Mouse (Mus musculus) CH12.LX (cell line): ENCODE results near the gene Mob3b.

Experiments
- CHD2 ChIP-seq: IDR thresholded peaks from 2 replicates; pipeline ENCODE4 v1.6.1; 2011; ENCODE audit warnings: low read length, improper control_type of control experiment
- CTCF ChIP-seq, 2 experiments: IDR thresholded peaks in 1 of 2; conservative IDR thresholded peaks in 1 of 2; 2 replicates each; pipeline ENCODE4 v1.5.1; 2011 to 2012; ENCODE audit warnings: low read depth in 2 of 2, low read length in 2 of 2, improper control_type of control experiment in 1 of 2, inconsistent platforms in 1 of 2, mild to moderate bottlenecking in 1 of 2, moderate library complexity in 1 of 2
- ELF1 ChIP-seq: IDR thresholded peaks from 2 replicates; pipeline ENCODE4 v1.6.1; 2014; ENCODE audit warnings: low read depth, mild to moderate bottlenecking, inconsistent platforms, low read length, improper control_type of control experiment
- EP300 ChIP-seq: IDR thresholded peaks from 2 replicates; pipeline ENCODE4 v1.6.1; 2011; ENCODE audit warnings: low read length, improper control_type of control experiment
- ETS1 ChIP-seq: conservative IDR thresholded peaks from 2 replicates; pipeline ENCODE4 v1.6.1; 2012; ENCODE audit warnings: low read depth, mild to moderate bottlenecking, inconsistent platforms, low read length, improper control_type of control experiment, moderate library complexity
- HCFC1 ChIP-seq: IDR thresholded peaks from 2 replicates; pipeline ENCODE4 v1.6.1; 2012; ENCODE audit warnings: low read depth, mild to moderate bottlenecking, inconsistent platforms, low read length, improper control_type of control experiment
- JUN ChIP-seq: IDR thresholded peaks from 2 replicates; pipeline ENCODE4 v1.6.1; 2011; ENCODE audit warnings: low read depth, mild to moderate bottlenecking, low read length, improper control_type of control experiment, moderate library complexity; ENCODE audit not compliant: insufficient read depth
- KAT2A ChIP-seq: IDR thresholded peaks from 2 replicates; pipeline ENCODE4 v1.6.1; 2012; ENCODE audit warnings: low read length, improper control_type of control experiment, inconsistent platforms; ENCODE audit not compliant: insufficient replicate concordance
- MAFK ChIP-seq: IDR thresholded peaks from 2 replicates; pipeline ENCODE4 v1.6.1; 2011; ENCODE audit warnings: low read length, improper control_type of control experiment; ENCODE audit not compliant: insufficient replicate concordance
- PAX5 ChIP-seq: IDR thresholded peaks from 2 replicates; pipeline ENCODE4 v1.6.1; 2012; ENCODE audit warnings: low read length, inconsistent platforms, mixed read lengths
- POLR2A ChIP-seq: IDR thresholded peaks from 2 replicates; pipeline ENCODE4 v1.6.1; 2011; ENCODE audit warnings: low read depth, mild to moderate bottlenecking, improper control_type of control experiment, low read length
- POLR2AphosphoS2 ChIP-seq: IDR thresholded peaks from 2 replicates; pipeline ENCODE4 v1.6.1; 2011; ENCODE audit warnings: low read depth, low read length, improper control_type of control experiment
- SIN3A ChIP-seq: IDR thresholded peaks from 2 replicates; pipeline ENCODE4 v1.6.1; 2012; ENCODE audit warnings: low read length, improper control_type of control experiment, inconsistent platforms

DNA sequence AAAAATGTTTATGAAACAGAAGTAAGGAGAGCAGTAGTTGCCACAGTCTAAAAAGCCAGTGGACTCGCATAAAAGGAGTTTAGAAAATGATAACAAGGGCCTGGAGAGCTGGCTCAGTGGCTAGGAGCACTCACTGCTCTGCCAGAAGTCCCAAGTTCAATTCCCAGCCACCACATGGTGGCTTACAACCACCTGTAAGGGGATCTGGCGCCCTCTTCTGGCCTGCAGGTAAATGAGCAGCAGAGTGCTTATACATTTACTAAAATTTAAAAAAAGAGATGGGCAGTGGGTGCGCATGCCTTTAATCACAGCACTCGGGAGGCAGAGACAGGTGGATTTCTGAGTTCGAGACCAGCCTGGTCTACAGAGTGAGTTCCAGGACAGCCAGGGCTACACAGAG lies 251.9 kb downstream of the Mob3b start:
- TF ChIP-seq JUN (no peak), CTCF (conservative IDR thresholded peaks at IDR 0.05 in 1 of 2, IDR thresholded peaks at IDR 0.05 in 1 of 2; ENCODE audit: low read depth in 2 of 2, low read length in 2 of 2) (peak; percentile 18 to 65; a peak in 3 of 4 replicates), KAT2A (no peak), ETS1 (no peak), POLR2AphosphoS2 (no peak), CHD2 (no peak), POLR2A (no peak), ELF1 (no peak), SIN3A (no peak), HCFC1 (no peak), MAFK (no peak), PAX5 (no peak), EP300 (no peak)
